Mouse (Mus musculus): ENCODE measurements at regions not wholly inside any gene's neighbourhood (a gene's known extent, or its start where the extent isn't known, plus 50 kb on each side); places are given as distances from the start of the nearest gene placed in this dataset.
A peak's percentile ranks its signal among the peaks of the same experiment; 100 is the strongest.

GRCm38 (mm10) chr16:13204948-13205470 lies 51.3 kb upstream of the Mrtfb start:
- no peak for DNase-seq (ENCODE audit: low spot score in 2 of 2)

DNA sequence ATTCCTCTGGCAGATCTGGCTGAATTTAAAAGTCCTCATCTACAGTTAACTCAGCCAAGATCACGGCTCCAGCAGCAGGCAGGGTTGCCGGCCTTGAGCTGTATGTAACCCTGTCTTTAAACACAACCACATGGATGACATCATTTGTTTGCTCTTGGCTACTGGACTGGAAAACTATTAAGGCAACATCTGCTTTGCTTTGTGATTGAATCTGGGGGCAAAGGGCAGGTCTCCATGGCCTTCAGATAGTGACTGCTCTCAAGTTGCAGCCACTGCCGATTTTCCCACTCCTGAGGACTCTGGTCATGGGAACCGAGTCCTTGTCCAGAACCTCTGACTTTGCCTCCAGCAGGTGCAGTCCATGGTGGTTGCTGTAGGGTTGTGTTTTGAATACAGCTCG lies 50.4 kb upstream of the Mrtfb start:
- DNase-seq (ENCODE audit: low spot score in 2 of 2), result peak in 1 of 2 experiments; percentile 35
